Mouse (Mus musculus) CH12.LX (cell line): Measurements from ENCODE around the gene Uxs1. TPM values are rescaled to one million over a fixed set of nuclear protein-coding genes. Genes with fewer than 3 reads are reported as not detected.

Source experiments
- DNase-seq: peaks from one replicate; pipeline ENCODE4 v3.0.0-alpha.2; 2013; ENCODE audit errors: extremely low read depth
- H3K27ac ChIP-seq: 2 replicates; pipeline ENCODE4 v1.5.1; 2012; ENCODE audit warnings: low read depth, mild to moderate bottlenecking, control low read depth, moderate library complexity; ENCODE audit not compliant: insufficient read depth
- H3K27me3 ChIP-seq: replicated peaks from 2 replicates; pipeline ENCODE3; 2012; ENCODE audit warnings: inconsistent platforms
- H3K36me3 ChIP-seq, 2 experiments: replicated peaks in 1 of 2; 2 replicates each; pipeline versions ENCODE3 to v1.6.1; 2012; ENCODE audit warnings: inconsistent platforms in 1 of 2, low read length in 1 of 2, mild to moderate bottlenecking in 1 of 2, mixed read lengths in 1 of 2, moderate library complexity in 1 of 2; ENCODE audit not compliant: control insufficient read depth in 1 of 2, insufficient read depth in 1 of 2
- H3K4me1 ChIP-seq, 2 experiments: 2 replicates each; pipeline ENCODE4 v1.6.1; 2012; ENCODE audit warnings: inconsistent platforms in 1 of 2, moderate library complexity in 1 of 2; ENCODE audit not compliant: insufficient read depth in 2 of 2, control insufficient read depth in 1 of 2
- H3K4me2 ChIP-seq: 2 replicates; pipeline ENCODE4 v1.6.1; 2012; ENCODE audit warnings: low read depth, mild to moderate bottlenecking, control low read depth; ENCODE audit not compliant: poor library complexity, insufficient read depth, severe bottlenecking
- H3K4me3 ChIP-seq, 3 experiments: fragments of 150-350 bp in 1 of 3; sonication (generic) in 1 of 3; replicated peaks in 1 of 3; 2 replicates each; pipeline versions ENCODE3 to v1.5.1; 2011 to 2012; ENCODE audit warnings: low read depth in 2 of 3, low read length in 2 of 3, mild to moderate bottlenecking in 2 of 3, moderate library complexity in 2 of 3, control low read depth in 1 of 3, improper control_type of control experiment in 1 of 3, inconsistent platforms in 1 of 3, mixed read lengths in 1 of 3; ENCODE audit not compliant: poor library complexity in 1 of 3
- H3K79me2 ChIP-seq: replicated peaks from 2 replicates; pipeline ENCODE4 v1.6.1; 2012; ENCODE audit warnings: mild to moderate bottlenecking, moderate library complexity; ENCODE audit not compliant: control insufficient read depth, poor library complexity, insufficient read depth, severe bottlenecking; ENCODE audit errors: extremely low read depth
- H3K9ac ChIP-seq: 2 replicates; pipeline ENCODE4 v1.6.1; 2012; ENCODE audit warnings: low read depth, mild to moderate bottlenecking, control low read depth, moderate library complexity; ENCODE audit not compliant: insufficient read depth
- H3K9me3 ChIP-seq: replicated peaks from 2 replicates; pipeline ENCODE3; 2012; ENCODE audit warnings: low read length, inconsistent platforms, mixed read lengths
- CHD1 ChIP-seq: IDR thresholded peaks from 2 replicates; pipeline ENCODE4 v1.6.1; 2012; ENCODE audit warnings: low read depth, low read length, improper control_type of control experiment, inconsistent platforms
- CHD2 ChIP-seq: IDR thresholded peaks from 2 replicates; pipeline ENCODE4 v1.6.1; 2011; ENCODE audit warnings: low read length, improper control_type of control experiment
- ELF1 ChIP-seq: IDR thresholded peaks from 2 replicates; pipeline ENCODE4 v1.6.1; 2014; ENCODE audit warnings: low read depth, mild to moderate bottlenecking, inconsistent platforms, low read length, improper control_type of control experiment
- EP300 ChIP-seq: IDR thresholded peaks from 2 replicates; pipeline ENCODE4 v1.6.1; 2011; ENCODE audit warnings: low read length, improper control_type of control experiment
- ETS1 ChIP-seq: conservative IDR thresholded peaks from 2 replicates; pipeline ENCODE4 v1.6.1; 2012; ENCODE audit warnings: low read depth, mild to moderate bottlenecking, inconsistent platforms, low read length, improper control_type of control experiment, moderate library complexity
- GABPA ChIP-seq: IDR thresholded peaks from 2 replicates; pipeline ENCODE4 v1.6.1; 2012; ENCODE audit warnings: low read depth, low read length, improper control_type of control experiment, inconsistent platforms; ENCODE audit not compliant: insufficient replicate concordance
- IRF4 ChIP-seq: IDR thresholded peaks from 2 replicates; pipeline ENCODE4 v1.6.1; 2014; ENCODE audit warnings: low read depth, mild to moderate bottlenecking, inconsistent platforms, low read length, improper control_type of control experiment
- JUND ChIP-seq: conservative IDR thresholded peaks from 2 replicates; pipeline ENCODE4 v1.6.1; 2011; ENCODE audit warnings: low read depth, low read length, improper control_type of control experiment
- MAFK ChIP-seq: IDR thresholded peaks from 2 replicates; pipeline ENCODE4 v1.6.1; 2011; ENCODE audit warnings: low read length, improper control_type of control experiment; ENCODE audit not compliant: insufficient replicate concordance
- MAZ ChIP-seq: IDR thresholded peaks from 2 replicates; pipeline ENCODE4 v1.6.1; 2012; ENCODE audit warnings: low read depth, mild to moderate bottlenecking, inconsistent platforms, low read length, improper control_type of control experiment, moderate library complexity
- MEF2A ChIP-seq: IDR thresholded peaks from 2 replicates; pipeline ENCODE4 v1.6.1; 2014; ENCODE audit warnings: low read depth, mild to moderate bottlenecking, inconsistent platforms, low read length, improper control_type of control experiment, borderline replicate concordance
- NELFE ChIP-seq: IDR thresholded peaks from 2 replicates; pipeline ENCODE4 v1.6.1; 2011; ENCODE audit warnings: low read depth, low read length, improper control_type of control experiment
- NRF1 ChIP-seq: IDR thresholded peaks from 2 replicates; pipeline ENCODE4 v1.6.1; 2014; ENCODE audit warnings: low read depth, mild to moderate bottlenecking, inconsistent platforms, low read length, improper control_type of control experiment, moderate library complexity
- PAX5 ChIP-seq: IDR thresholded peaks from 2 replicates; pipeline ENCODE4 v1.6.1; 2012; ENCODE audit warnings: low read length, inconsistent platforms, mixed read lengths
- RAD21 ChIP-seq: IDR thresholded peaks from 2 replicates; pipeline ENCODE4 v1.6.1; 2011; ENCODE audit warnings: low read depth, mild to moderate bottlenecking, low read length, improper control_type of control experiment, moderate library complexity
- RCOR1 ChIP-seq: conservative IDR thresholded peaks from 2 replicates; pipeline ENCODE4 v1.6.1; 2012; ENCODE audit warnings: low read depth, mild to moderate bottlenecking, inconsistent platforms, low read length, improper control_type of control experiment
- SMC3 ChIP-seq: IDR thresholded peaks from 2 replicates; pipeline ENCODE4 v1.6.1; 2011; ENCODE audit warnings: low read depth, low read length, improper control_type of control experiment
- TBP ChIP-seq: conservative IDR thresholded peaks from 2 replicates; pipeline ENCODE4 v1.6.1; 2011; ENCODE audit warnings: low read depth, low read length, improper control_type of control experiment
- USF2 ChIP-seq: conservative IDR thresholded peaks from 2 replicates; pipeline ENCODE4 v1.6.1; 2011; ENCODE audit warnings: low read depth, low read length, improper control_type of control experiment
- ZKSCAN1 ChIP-seq: IDR thresholded peaks from 2 replicates; pipeline ENCODE4 v1.6.1; 2012; ENCODE audit warnings: low read depth, inconsistent platforms, low read length, improper control_type of control experiment, borderline replicate concordance
- ZMIZ1 ChIP-seq: IDR thresholded peaks from 2 replicates; pipeline ENCODE4 v1.6.1; 2012; ENCODE audit warnings: low read depth, mild to moderate bottlenecking, inconsistent platforms, low read length, improper control_type of control experiment
- ZNF384 ChIP-seq: IDR thresholded peaks from 2 replicates; pipeline ENCODE4 v1.6.1; 2012; ENCODE audit warnings: low read depth, low read length, improper control_type of control experiment, inconsistent platforms
- dilution Hi-C: fragments of 300-500 bp; cut with MboI; formaldehyde crosslinking; loops from 2 replicates; pipeline ENCODE4 v1.14.3; 2020; ENCODE audit warnings: low sequenced_read_pairs; ENCODE audit not compliant: extremely low pct_unique_long_range_greater_than_20kb, extremely low pct_ligation_motif_present
- in situ Hi-C: fragments of 300-500 bp; cut with MboI; formaldehyde crosslinking; loops from 3 replicates; pipeline ENCODE4 v1.14.3; 2019; ENCODE audit warnings: low sequenced_read_pairs, low pct_ligation_motif_present, low pct_unique_long_range_greater_than_20kb, mixed read lengths
- polyA plus RNA-seq: library from polyadenylated mRNA; unstranded; fragments of >175 nt; gene quantifications from 2 replicates; pipeline ENCODE4 v1.2.1, GENCODE M21; 2012; ENCODE audit warnings: low read depth; ENCODE audit not compliant: insufficient read length
- total RNA-seq, 2 experiments: library from RNA; depleted of rRNA; stranded (reverse); fragments of 300-350 nt in 1 of 2; fragments of >200 nt in 1 of 2; gene quantifications; 2 replicates each; pipeline ENCODE4 v1.2.3; 2012 to 2014

Gene Uxs1
- total and polyA plus RNA-seq, 3 experiments = 18.4 to 33.3 (median 31.3) TPM

GRCm38 (mm10) chr1:43843398-43843797 lies 15.8 kb upstream of the Uxs1 start (continued):
- no peak for TF ChIP-seq ELF1
- TF ChIP-seq EP300 = peak; percentile 95

- Histone ChIP-seq H3K9ac (no peak overlapping the region), H3K4me2 (no peak overlapping the region), H3K4me1 (no peaks in the 10 kb centered on the region; a peak in 1 of 4 replicates), H3K27me3 (no peaks in the 10 kb centered on the region), H3K9me3 (no peaks in the 10 kb centered on the region), H3K79me2 (no peaks in the 10 kb centered on the region), H3K27ac (no peak overlapping the region)
- no peak for DNase-seq
- in situ Hi-C loops = no loop called here
- TF ChIP-seq PAX5 (no peak), ZKSCAN1 (no peak), SMC3 (no peak), ZMIZ1 (no peak), GABPA (no peak), MAFK (no peak), EP300 (no peak), CHD2 (no peak), USF2 (no peak), NRF1 (no peak), CHD1 (no peak), MEF2A (no peak), JUND (no peak), ZNF384 (no peak), MAZ (no peak), TBP (no peak), RAD21 (no peak), RCOR1 (no peak), NELFE (no peak), ETS1 (no peak)
- TF ChIP-seq, all 38 proteins: peak for 0
- H3K36me3 ChIP-seq = no peaks in the 10 kb centered on the region
- dilution Hi-C loops = no loop called here
- H3K4me3 ChIP-seq = no peak overlapping the region
Observed at GRCm38 (mm10) chr1:43837236-43837635, 9.6 kb upstream of the Uxs1 start.

DNA sequence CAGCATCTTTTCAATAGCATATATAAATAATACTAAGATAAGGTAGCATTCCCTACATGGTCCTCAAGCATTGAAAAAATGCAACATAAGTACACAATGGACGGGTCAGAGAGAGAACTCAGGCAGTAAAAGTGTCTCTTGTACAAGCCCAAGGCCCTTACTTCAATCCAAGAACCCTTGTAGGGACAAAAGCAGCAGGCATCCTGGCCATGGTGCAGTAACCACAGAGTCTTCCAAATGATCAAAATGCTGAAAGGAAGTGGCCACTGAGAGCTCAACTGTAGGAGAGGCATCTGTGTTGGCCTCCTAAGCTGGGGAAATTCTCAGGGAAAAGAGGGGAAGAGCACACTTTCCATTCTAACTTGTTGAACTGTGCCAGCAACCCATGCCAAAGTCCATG lies 2.5 kb upstream of the Uxs1 start:
- Histone ChIP-seq H3K4me2 (no peak overlapping the region), H3K27me3 (no peaks in the 10 kb centered on the region), H3K9ac (no peak overlapping the region), H3K79me2 (no peaks in the 10 kb centered on the region; the same call in 1 of the 2 replicates), H3K36me3 (peaks cover 0 to 5% of the 10 kb centered on the region in 2 experiments), H3K4me1 (peaks cover 0 to 20% of the 10 kb centered on the region in 2 experiments; a peak in 2 of 4 replicates), H3K4me3 (no peak overlapping the region), H3K9me3 (no peaks in the 10 kb centered on the region), H3K27ac (no peak overlapping the region)
- dilution Hi-C loops (no loop called here), in situ Hi-C loops (no loop called here)
- no peak for DNase-seq
- no peak for TF ChIP-seq NRF1
- TF ChIP-seq TBP = no peak
- no peak for TF ChIP-seq ELF1
- no peak for TF ChIP-seq RAD21
- TF ChIP-seq NELFE = no peak
- TF ChIP-seq JUND = no peak
- no peak for TF ChIP-seq USF2
- TF ChIP-seq RCOR1 = no peak
- TF ChIP-seq EP300 = no peak
- TF ChIP-seq IRF4 = no peak
